Mouse (Mus musculus): ENCODE data around the gene Frmd8. TPM values are rescaled to one million over a fixed set of nuclear protein-coding genes. Genes with fewer than 3 reads are reported as not detected.

Gene Frmd8
- polyA plus RNA-seq, 1 experiment from 2014 or later = 40.6 TPM

DNA sequence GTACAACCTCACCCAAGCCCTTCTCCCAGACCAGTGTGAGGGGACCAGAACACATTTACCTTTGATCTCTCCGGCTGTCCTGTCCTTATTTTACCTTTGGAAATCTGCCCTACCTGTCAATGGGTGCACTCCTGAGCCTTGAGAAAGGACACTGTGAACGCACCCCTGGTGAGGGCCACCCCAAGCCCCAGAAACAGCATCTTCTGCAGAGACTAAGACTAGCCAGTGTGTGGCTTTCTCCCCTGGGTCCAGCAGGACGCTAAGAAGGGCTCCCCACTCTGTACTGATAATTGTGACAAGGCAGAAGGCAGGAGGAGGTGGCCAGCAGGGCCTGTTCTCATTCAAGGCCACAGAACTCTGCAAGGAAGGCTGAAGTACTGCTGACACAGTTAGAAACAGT lies 3.8 kb upstream of the Frmd8 start:
- Histone ChIP-seq H3K9me3 (no peaks in the 10 kb centered on the region), H3K36me3 (no peaks in the 10 kb centered on the region), H3K27me3 (ENCODE audit: insufficient read depth, poor library complexity, severe bottlenecking) (0 out of 2 replicates have a peak, but pooled peaks cover 6% of the 10 kb centered on the region), H3K4me1 (peaks cover 28% of the 10 kb centered on the region), H3K4me3 (no peak overlapping the region), H3K27ac (no peak overlapping the region)
- WGBS = 76% methylated on average over 3 of the region's 3 CpGs
- DNase-seq (ENCODE audit: low spot score) = no peak

- no peak for DNase-seq (ENCODE audit: low spot score)
- peak overlapping the region; percentile 80; the same call in 1 of the 2 replicates for H3K27ac ChIP-seq
These were observed 3.3 kb upstream of the Frmd8 start for GRCm38 (mm10) chr19:5878362-5878722.

DNA sequence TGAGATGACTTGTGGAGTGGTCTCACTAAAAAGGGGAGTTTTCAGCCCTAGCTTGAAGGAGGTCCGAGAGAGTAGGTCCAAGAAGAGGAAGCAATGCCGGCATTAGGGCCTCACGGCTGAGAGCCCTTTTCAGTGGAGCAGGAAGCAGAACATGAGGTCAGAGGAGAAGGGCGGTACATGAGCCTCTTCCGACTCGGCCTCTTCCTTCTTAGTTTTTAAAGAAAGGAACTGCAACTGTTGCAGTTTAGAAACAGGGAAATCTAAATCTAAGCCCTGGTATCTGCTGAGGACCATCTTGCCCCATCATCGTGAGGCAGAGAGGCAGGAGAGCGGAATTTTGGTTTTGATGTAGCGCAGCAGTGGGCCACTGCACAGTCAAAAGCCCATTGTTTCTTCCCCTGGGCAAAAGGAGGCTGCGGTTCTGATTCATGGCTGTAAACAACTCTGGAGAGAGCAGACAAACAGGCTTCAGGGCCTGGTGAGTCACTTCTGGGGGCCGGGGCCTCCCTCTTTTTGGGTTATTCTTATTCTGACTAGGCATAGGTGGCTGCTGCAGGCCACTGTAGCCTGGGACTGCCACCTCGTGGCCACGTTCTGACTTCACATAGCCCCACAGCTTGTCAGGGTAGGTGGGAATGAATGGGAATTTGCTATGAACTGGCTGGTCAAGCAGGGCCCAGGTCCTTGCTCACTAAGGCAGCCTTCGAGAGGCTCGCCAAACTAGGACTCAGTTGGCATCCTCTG lies 2.7 kb upstream of the Frmd8 start, which contains the start of gene Slc25a45:
Gene Slc25a45, plus strand, starts transcription at position 191 of the 744 bp plus-strand sequence.
- Histone ChIP-seq H3K27me3 (ENCODE audit: insufficient read depth, poor library complexity, severe bottlenecking) (no peaks in the 10 kb centered on the region), H3K4me1 (peaks cover 34% of the 10 kb centered on the region), H3K4me3 (peak within 1 kb of the TSS; percentile 19), H3K9me3 (no peaks in the 10 kb centered on the region), H3K36me3 (peaks cover 3% of the 10 kb centered on the region; the same call in 1 of the 2 replicates), H3K27ac (peak within 1 kb of the TSS; percentile 80)
- peak; percentile 88 for DNase-seq (ENCODE audit: low spot score)
- 45% methylated on average over 15 of the region's 15 CpGs for WGBS

More at GRCm38 (mm10) chr19:5878362-5878722, 3.3 kb upstream of the Frmd8 start:
- 0 out of 2 replicates have a peak, but pooled peaks cover 2% of the 10 kb centered on the region for H3K27me3 ChIP-seq (ENCODE audit: insufficient read depth, poor library complexity, severe bottlenecking)
- peaks cover 29% of the 10 kb centered on the region for H3K4me1 ChIP-seq
- WGBS = 78% methylated on average over 7 of the region's 7 CpGs
- no peaks in the 10 kb centered on the region for H3K9me3 ChIP-seq
- peak overlapping the region; percentile 19 for H3K4me3 ChIP-seq
- H3K36me3 ChIP-seq = no peaks in the 10 kb centered on the region

DNA sequence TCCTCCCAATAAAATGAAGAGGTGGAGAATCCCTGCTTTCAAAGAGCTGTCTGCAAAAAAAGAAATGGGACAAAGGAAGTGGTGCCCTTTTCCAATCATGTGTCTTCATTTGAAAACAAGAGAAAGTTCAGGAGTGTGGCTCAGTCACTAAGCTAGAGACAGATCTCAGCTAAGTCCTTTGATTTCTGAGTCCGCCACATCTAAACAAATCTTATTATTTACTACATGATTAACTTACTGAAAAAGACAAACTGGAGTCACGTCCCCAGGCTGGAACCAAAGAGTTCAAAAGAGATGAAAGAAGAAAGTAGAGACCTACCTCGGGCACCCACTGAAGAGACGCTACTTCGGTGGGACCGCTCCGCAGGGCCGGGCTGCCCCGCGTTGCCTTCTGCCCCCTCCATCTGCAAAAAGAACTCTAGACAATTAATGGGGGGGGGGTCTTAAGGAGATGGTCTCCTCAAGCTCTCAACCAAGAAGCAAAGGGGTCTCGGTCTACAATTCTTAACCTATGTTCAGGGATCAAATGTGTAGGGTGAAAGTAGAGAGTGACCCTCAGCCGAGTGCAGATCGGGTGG lies 594 bp downstream of the Frmd8 start:
- DNase-seq (ENCODE audit: low spot score) = no peak
- no peaks in the 10 kb centered on the region for H3K27me3 ChIP-seq (ENCODE audit: insufficient read depth, poor library complexity, severe bottlenecking)
- H3K9me3 ChIP-seq = no peaks in the 10 kb centered on the region
- peaks cover 64% of the 10 kb centered on the region for H3K4me1 ChIP-seq
- WGBS = 12% methylated on average over 13 of the region's 13 CpGs
- H3K36me3 ChIP-seq = peaks cover 22% of the 10 kb centered on the region
- H3K27ac ChIP-seq = peak overlapping the region; percentile 93
- peak overlapping the region; percentile 80 for H3K4me3 ChIP-seq

DNA sequence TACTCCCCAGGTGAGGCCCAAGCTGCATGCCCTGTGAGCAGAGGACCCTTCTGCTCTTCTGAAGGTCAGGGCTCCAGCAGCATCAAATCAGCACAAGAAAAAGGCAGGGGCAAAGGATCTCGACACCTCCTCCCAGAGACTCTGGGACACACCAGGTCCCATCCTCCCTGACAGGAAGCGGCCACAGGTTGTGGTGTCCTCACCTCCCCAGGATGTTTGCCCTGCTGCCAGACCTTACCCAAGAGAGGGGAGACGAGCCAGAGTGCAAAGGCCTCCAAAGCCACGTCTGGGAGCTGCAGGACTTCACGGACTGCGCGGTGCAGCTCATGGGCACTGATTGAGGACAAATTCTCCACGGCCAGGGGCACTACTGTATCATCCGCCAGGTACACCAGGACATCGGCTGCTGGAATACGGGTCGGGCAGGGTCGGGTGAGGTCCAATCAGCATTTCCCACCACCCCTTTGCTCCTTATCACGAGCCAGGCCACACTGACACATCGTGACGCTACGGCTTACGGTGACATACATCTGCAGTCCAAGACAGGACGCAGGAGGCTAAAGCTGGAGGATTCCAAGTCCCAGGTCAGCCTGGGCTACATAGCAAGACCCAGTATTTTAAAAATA lies 2.0 kb downstream of the Frmd8 start:
- no peak overlapping the region for H3K4me3 ChIP-seq
- H3K4me1 ChIP-seq = peaks cover 60% of the 10 kb centered on the region
- WGBS = 71% methylated on average over 19 of the region's 19 CpGs
- H3K27me3 ChIP-seq (ENCODE audit: insufficient read depth, poor library complexity, severe bottlenecking) = no peaks in the 10 kb centered on the region
- peak overlapping the region; percentile 56; the same call in 1 of the 2 replicates for H3K27ac ChIP-seq
- no peaks in the 10 kb centered on the region for H3K9me3 ChIP-seq
- peaks cover 36% of the 10 kb centered on the region for H3K36me3 ChIP-seq
- DNase-seq (ENCODE audit: low spot score) = no peak

GRCm38 (mm10) chr19:5872528-5872927 lies 2.5 kb downstream of the Frmd8 start:
- Histone ChIP-seq H3K27me3 (ENCODE audit: insufficient read depth, poor library complexity, severe bottlenecking) (no peaks in the 10 kb centered on the region), H3K36me3 (peaks cover 41% of the 10 kb centered on the region), H3K4me1 (peaks cover 60% of the 10 kb centered on the region), H3K27ac (peak overlapping the region; percentile 56), H3K4me3 (no peak overlapping the region), H3K9me3 (no peaks in the 10 kb centered on the region)
- DNase-seq (ENCODE audit: low spot score) = no peak
- 81% methylated on average over 4 of the region's 4 CpGs for WGBS

DNA sequence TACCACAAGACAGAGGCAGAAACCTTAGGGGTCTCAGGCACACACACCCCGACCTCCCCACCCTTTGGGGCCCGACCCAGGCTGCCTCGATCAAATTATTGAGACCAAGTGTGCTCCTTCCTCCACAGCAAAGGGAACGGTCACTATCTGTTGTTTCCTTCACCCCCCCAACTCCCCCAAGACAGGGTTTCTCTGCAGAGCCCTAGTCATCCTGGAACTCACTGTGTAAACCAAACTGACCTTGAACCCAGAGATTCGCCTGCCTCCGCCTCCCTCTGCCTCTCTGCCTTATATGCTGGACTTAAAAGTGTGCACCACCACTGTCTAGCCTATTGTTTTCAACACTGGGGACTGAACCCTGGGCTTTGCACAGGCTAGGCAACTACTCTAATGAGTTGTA lies 3.4 kb downstream of the Frmd8 start:
- 35% methylated on average over 6 of the region's 6 CpGs for WGBS
- H3K4me1 ChIP-seq = peaks cover 61% of the 10 kb centered on the region
- H3K4me3 ChIP-seq = peak overlapping the region; percentile 44
- peak overlapping the region; percentile 85 for H3K27ac ChIP-seq
- DNase-seq (ENCODE audit: low spot score) = no peak
- no peaks in the 10 kb centered on the region for H3K9me3 ChIP-seq
- no peaks in the 10 kb centered on the region for H3K27me3 ChIP-seq (ENCODE audit: insufficient read depth, poor library complexity, severe bottlenecking)
- peaks cover 46% of the 10 kb centered on the region for H3K36me3 ChIP-seq

DNA sequence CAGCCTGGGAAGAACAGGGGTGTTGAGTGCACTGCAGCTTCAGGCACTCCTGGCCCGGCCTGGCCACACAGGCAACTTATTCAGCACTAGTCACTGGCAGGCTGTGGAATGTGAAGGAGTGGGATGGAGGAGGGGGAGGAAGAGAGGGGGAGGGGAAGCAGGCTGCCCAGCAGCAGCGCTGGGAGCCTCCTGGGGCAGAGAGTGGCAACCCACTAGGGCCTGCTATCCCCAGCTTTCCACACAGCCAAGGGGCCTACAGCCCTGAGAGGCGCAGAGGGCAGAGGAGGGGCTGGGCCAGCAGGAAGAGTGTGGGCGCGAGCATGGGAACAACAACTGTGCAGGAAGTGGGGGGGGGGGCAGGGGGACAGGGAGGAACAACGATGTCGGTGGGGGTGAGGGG lies 3.8 kb downstream of the Frmd8 start:
- peak overlapping the region; percentile 44 for H3K4me3 ChIP-seq
- peaks cover 61% of the 10 kb centered on the region for H3K4me1 ChIP-seq
- no peaks in the 10 kb centered on the region for H3K27me3 ChIP-seq (ENCODE audit: insufficient read depth, poor library complexity, severe bottlenecking)
- H3K9me3 ChIP-seq = no peaks in the 10 kb centered on the region
- H3K27ac ChIP-seq = peak overlapping the region; percentile 85
- peaks cover 50% of the 10 kb centered on the region for H3K36me3 ChIP-seq
- 2% methylated on average over 7 of the region's 7 CpGs for WGBS
- DNase-seq (ENCODE audit: low spot score) = peak; percentile 93

DNA sequence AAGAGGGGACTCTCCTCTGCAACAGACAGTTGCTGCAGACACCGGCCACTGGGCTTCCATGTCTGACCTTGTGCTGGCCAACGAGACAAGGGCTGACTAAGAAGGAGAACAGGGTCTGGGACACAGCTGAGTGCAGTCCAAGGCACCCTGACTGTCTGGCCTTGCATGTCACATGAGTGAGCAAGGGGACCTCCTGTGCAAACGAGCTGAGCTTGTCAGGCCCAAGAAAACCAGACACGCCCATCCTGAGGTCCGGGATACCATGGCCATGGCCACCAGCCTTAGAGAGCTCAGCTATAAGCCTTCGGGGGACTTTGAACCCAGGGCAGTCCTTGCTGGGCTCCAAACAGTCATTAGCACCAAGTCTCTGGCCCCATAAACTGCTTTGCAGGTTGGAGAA lies 7.0 kb downstream of the Frmd8 start:
- Histone ChIP-seq H3K27ac (no peak overlapping the region), H3K4me1 (peaks cover 47% of the 10 kb centered on the region), H3K4me3 (no peak overlapping the region), H3K9me3 (no peaks in the 10 kb centered on the region), H3K36me3 (peaks cover 82% of the 10 kb centered on the region), H3K27me3 (ENCODE audit: insufficient read depth, poor library complexity, severe bottlenecking) (no peaks in the 10 kb centered on the region)
- 83% methylated on average over 6 of the region's 6 CpGs for WGBS
- DNase-seq (ENCODE audit: low spot score) = no peak

DNA sequence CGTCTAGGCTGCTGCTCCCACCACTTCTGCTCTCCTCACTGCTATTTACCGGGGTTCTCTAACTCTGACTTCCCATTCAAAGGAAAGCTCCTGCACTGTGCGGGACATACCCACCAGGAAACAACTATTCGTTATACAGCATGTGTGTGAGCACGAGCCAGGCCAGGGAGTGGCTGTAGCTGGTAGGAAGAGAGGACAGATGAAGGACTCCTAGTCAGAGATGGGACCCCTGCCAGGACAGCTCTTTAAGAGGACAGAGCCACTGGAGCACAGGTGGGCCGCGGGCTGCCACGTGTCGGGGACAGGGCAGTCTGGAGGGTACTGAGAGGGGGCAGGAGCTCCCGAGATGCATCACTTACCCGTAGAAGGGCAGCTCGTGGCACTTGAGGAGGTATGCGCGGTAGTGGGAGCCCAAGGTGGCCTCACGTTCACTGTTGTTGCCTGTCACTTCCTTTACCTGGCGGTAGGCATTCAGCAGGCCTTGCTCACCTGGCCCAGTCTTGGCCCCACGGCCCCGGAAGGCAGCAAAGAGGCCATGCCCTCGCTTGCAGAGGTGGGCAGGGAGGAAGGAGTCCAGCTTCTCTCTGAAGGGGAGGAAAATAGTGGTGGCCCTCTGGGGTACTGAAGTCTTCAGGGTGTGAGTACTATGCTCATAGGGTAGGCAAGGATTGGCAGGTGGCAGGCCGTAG lies 10.2 kb downstream of the Frmd8 start:
- 89% methylated on average over 20 of the region's 20 CpGs for WGBS

DNA sequence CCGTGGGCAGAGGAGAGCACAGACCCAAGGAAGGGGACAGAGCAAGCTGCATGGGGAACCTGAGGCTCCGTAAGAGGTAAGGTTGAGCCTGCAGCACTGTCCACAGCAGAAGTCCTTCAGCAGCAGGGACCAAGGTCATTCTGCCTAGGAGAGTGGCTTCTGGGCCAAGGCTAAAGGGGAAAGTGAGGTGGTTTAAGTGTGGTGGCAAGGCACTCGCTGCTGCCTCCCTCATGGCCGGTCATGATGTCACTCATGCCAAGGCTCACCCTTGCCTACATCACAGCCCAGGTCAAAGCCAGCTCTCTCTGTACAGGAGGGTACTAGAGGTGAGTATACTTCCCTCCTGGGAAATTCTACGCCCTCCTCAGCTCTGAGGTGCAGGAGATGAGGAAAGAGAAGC lies 11.3 kb downstream of the Frmd8 start:
- no peak overlapping the region for H3K4me3 ChIP-seq
- 81% methylated on average over 5 of the region's 5 CpGs for WGBS
- H3K9me3 ChIP-seq = 0 out of 2 replicates have a peak, but pooled peaks cover 2% of the 10 kb centered on the region
- H3K27ac ChIP-seq = peak overlapping the region; percentile 62; the same call in 1 of the 2 replicates
- no peak for DNase-seq (ENCODE audit: low spot score)
- no peaks in the 10 kb centered on the region for H3K27me3 ChIP-seq (ENCODE audit: insufficient read depth, poor library complexity, severe bottlenecking)
- peaks cover 14% of the 10 kb centered on the region for H3K4me1 ChIP-seq
- H3K36me3 ChIP-seq = peaks cover 97% of the 10 kb centered on the region

More for the DNA sequence above, 10.2 kb downstream of the Frmd8 start:
- H3K9me3 ChIP-seq = 0 out of 2 replicates have a peak, but pooled peaks cover 2% of the 10 kb centered on the region
- peaks cover 97% of the 10 kb centered on the region for H3K36me3 ChIP-seq
- H3K27me3 ChIP-seq (ENCODE audit: insufficient read depth, poor library complexity, severe bottlenecking) = no peaks in the 10 kb centered on the region
- H3K4me1 ChIP-seq = peaks cover 17% of the 10 kb centered on the region
- H3K4me3 ChIP-seq = no peak overlapping the region
- H3K27ac ChIP-seq = no peak overlapping the region
- DNase-seq (ENCODE audit: low spot score) = no peak

DNA sequence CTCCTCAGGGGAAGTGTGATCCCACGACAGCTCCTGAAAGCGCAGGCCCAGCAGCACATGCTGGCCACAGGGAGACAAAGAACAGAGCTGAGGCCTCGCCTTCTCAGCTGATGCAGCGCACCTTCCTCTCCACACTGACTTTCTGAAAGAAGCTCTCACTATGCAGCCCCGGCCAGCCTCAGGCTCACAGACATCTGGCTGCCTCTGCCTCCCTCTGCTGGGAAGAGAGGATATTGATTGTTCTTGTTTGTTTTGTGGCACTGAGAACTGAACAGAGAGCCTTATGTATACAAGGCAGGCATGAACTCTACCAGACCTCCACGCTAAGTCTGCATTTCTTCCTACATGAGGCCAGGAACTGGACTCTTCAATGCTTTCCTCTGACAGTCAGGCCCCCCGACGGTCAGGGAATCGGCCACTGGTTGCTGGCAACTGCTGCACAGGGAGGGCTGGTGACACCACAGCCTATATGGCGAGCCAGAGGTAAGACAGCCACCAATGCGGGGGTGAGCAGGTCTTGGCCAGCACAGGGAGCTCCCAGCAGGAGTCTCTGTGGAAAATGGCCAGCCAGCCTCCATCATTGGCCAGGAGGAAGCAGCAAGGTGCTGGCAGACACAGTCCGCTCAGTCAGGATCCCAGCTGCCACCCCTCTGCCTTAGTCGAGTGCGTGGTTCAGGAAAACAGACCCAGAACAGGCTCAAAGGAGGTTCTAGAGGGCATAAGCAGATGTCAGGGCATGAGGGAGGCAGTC lies 12.6 kb downstream of the Frmd8 start:
- Histone ChIP-seq H3K4me1 (peaks cover 10% of the 10 kb centered on the region), H3K27me3 (ENCODE audit: insufficient read depth, poor library complexity, severe bottlenecking) (no peaks in the 10 kb centered on the region), H3K9me3 (0 out of 2 replicates have a peak, but pooled peaks cover 2% of the 10 kb centered on the region), H3K27ac (no peak overlapping the region), H3K36me3 (peaks cover 97% of the 10 kb centered on the region), H3K4me3 (no peak overlapping the region)
- WGBS = 96% methylated on average over 14 of the region's 14 CpGs
- no peak for DNase-seq (ENCODE audit: low spot score)

Measured in heart, embryonic 10.5 days (tissue).